Mouse (Mus musculus) brain, adult 10 weeks (tissue): ENCODE data around the gene Ripor3. TPM values are rescaled to one million over a fixed set of nuclear protein-coding genes. Genes with fewer than 3 reads are reported as not detected.

Experiments used
- polyA plus RNA-seq: library from polyadenylated mRNA; stranded (reverse); fragments of 350-450 nt; fragmentation: Illumina TruSeq; extraction: RNeasy Lipid Tissue Mini Kit (QIAGEN cat#74804); gene quantifications from one replicate; pipeline ENCODE4 v1.2.3, GENCODE M21; 2015; ENCODE audit warnings: low read depth, low replicate concordance

Gene Ripor3
- 0.16 TPM for polyA plus RNA-seq

GRCm38 (mm10) chr2:168009936-168010668 lies at the start of gene Ripor3:
Gene Ripor3, minus strand, starts transcription at chr2:168010618.

GRCm38 (mm10) chr2:167931985-167932726 lies 78.3 kb downstream of the Ripor3 start, which contains the start of gene Ptpn1:
Gene Ptpn1, plus strand, starts transcription at chr2:167932057.

Other genes starting within 250 kb of the Ripor3 start
- 27.0 TPM for gene Ptpn1, start 78.6 kb downstream of the Ripor3 start, polyA plus RNA-seq
- 3.2 TPM for gene Pard6b, start 70.4 kb upstream of the Ripor3 start, polyA plus RNA-seq
- gene Adnp, start 196.5 kb upstream of the Ripor3 start, polyA plus RNA-seq = 10.4 TPM
- 63.4 TPM for gene Gm20716, start 219.7 kb upstream of the Ripor3 start, polyA plus RNA-seq
- 48.3 TPM for gene Dpm1, start 220.0 kb upstream of the Ripor3 start, polyA plus RNA-seq
- 8.2 TPM for gene Mocs3, start 220.0 kb upstream of the Ripor3 start, polyA plus RNA-seq